Mouse (Mus musculus): ENCODE results near the gene Utp14b. TPM values are rescaled to one million over a fixed set of nuclear protein-coding genes. Genes with fewer than 3 reads are reported as not detected.

The Utp14b gene
- 1 to 10 TPM; 1.7 TPM for total RNA-seq (2021)
- long read RNA-seq, experiment 1: 0 reads
- long read RNA-seq, experiment 2: 0 reads

GRCm38 (mm10) chr1:78657671-78658440 lies at the start of gene Utp14b, which contains the start of gene Acsl3:
TSS of gene Utp14b (plus strand) at chr1:78658038.
TSS of gene Acsl3 (plus strand) at chr1:78657825.
- DNase-seq: peak; percentile 97 to 98
- intact Hi-C loops (cut with DNase I): loop anchor here (10.0 kb wide), 2 partner anchors 123 to 1107 kb away; no protein-coding TSS in a partner anchor

GRCm38 (mm10) chr1:78609134-78609907 lies 48.5 kb upstream of the Utp14b start:
- DNase-seq: no peak
- intact Hi-C loops (cut with DNase I): no loop called here

GRCm38 (mm10) chr1:78611039-78611438 lies 46.8 kb upstream of the Utp14b start:
- intact Hi-C loops (cut with DNase I): no loop called here

GRCm38 (mm10) chr1:78612959-78613358 lies 44.9 kb upstream of the Utp14b start:
- no peak for DNase-seq
- intact Hi-C loops (cut with DNase I): no loop called here

More at GRCm38 (mm10) chr1:78611039-78611438, 46.8 kb upstream of the Utp14b start:
- DNase-seq: no peak

- intact Hi-C loops (cut with DNase I): no loop called here
- no peak for DNase-seq
Observed at GRCm38 (mm10) chr1:78624352-78624751, 33.5 kb upstream of the Utp14b start.

- intact Hi-C loops (cut with DNase I): no loop called here
- DNase-seq: no peak
Observed at GRCm38 (mm10) chr1:78634486-78634885, 23.4 kb upstream of the Utp14b start.

GRCm38 (mm10) chr1:78640871-78641270 lies 17.0 kb upstream of the Utp14b start:
- intact Hi-C loops (cut with DNase I): no loop called here
- no peak for DNase-seq

- no peak for DNase-seq
- intact Hi-C loops (cut with DNase I): no loop called here
Observed at GRCm38 (mm10) chr1:78641791-78642190, 16.0 kb upstream of the Utp14b start.

- intact Hi-C loops (cut with DNase I): no loop called here
- DNase-seq: no peak
Observed at GRCm38 (mm10) chr1:78642197-78642596, 15.6 kb upstream of the Utp14b start.

GRCm38 (mm10) chr1:78647317-78647885 lies 10.4 kb upstream of the Utp14b start:
- intact Hi-C loops (cut with DNase I): no loop called here
- no peak for DNase-seq

- DNase-seq: no peak
- intact Hi-C loops (cut with DNase I): loop anchor here (5.0 to 10.0 kb wide), 3 partner anchors 115 to 1115 kb away; partner anchors contain the start of gene Farsb
Observed at GRCm38 (mm10) chr1:78649269-78650061, 8.4 kb upstream of the Utp14b start.

GRCm38 (mm10) chr1:78656472-78656871 lies 1.4 kb upstream of the Utp14b start:
- intact Hi-C loops (cut with DNase I): loop anchor here (10.0 kb wide), 2 partner anchors 122 to 1108 kb away; no protein-coding TSS in a partner anchor
- peak; percentile 9 to 38 for DNase-seq

GRCm38 (mm10) chr1:78657021-78657629 lies 713 bp upstream of the Utp14b start:
- intact Hi-C loops (cut with DNase I): loop anchor here (10.0 kb wide), 2 partner anchors 122 to 1108 kb away; no protein-coding TSS in a partner anchor

GRCm38 (mm10) chr1:78658441-78659269 lies 817 bp downstream of the Utp14b start:
- intact Hi-C loops (cut with DNase I): loop anchor here (10.0 kb wide), 2 partner anchors 124 to 1106 kb away; no protein-coding TSS in a partner anchor
- DNase-seq: peak in 1 of 2 experiments; percentile 10

More at GRCm38 (mm10) chr1:78657021-78657629, 713 bp upstream of the Utp14b start:
- no peak for DNase-seq

GRCm38 (mm10) chr1:78659270-78659823 lies 1.5 kb downstream of the Utp14b start:
- intact Hi-C loops (cut with DNase I): loop anchor here (10.0 kb wide), 2 partner anchors 125 to 1105 kb away; no protein-coding TSS in a partner anchor
- DNase-seq: no peak

GRCm38 (mm10) chr1:78664326-78664725 lies 6.5 kb downstream of the Utp14b start:
- intact Hi-C loops (cut with DNase I): no loop called here
- peak in 1 of 2 experiments; percentile 9 for DNase-seq

GRCm38 (mm10) chr1:78665954-78666499 lies 8.2 kb downstream of the Utp14b start:
- intact Hi-C loops (cut with DNase I): no loop called here
- DNase-seq: no peak

GRCm38 (mm10) chr1:78666585-78666984 lies 8.7 kb downstream of the Utp14b start:
- no peak for DNase-seq
- intact Hi-C loops (cut with DNase I): no loop called here

Measured in heart, postnatal 14 days (tissue).